Mouse (Mus musculus) embryonic facial prominence, embryonic 12.5 days (tissue): Measurements from ENCODE around the gene Vapb. TPM values are rescaled to one million over a fixed set of nuclear protein-coding genes. Genes with fewer than 3 reads are reported as not detected.

ENCODE experiments used
- ATAC-seq: fragments of 200-750 bp; cut with Nextera tagmentation; 2 replicates; pipeline ENCODE4 v1.8.0; 2017; ENCODE audit not compliant: insufficient number of reproducible peaks, insufficient read depth, low FRiP score, low TSS enrichment
- H3K27ac ChIP-seq: fragments of 300-500 bp; sonication (generic); 2 replicates; pipeline ENCODE4 v1.5.1; 2016; ENCODE audit warnings: mild to moderate bottlenecking
- H3K27me3 ChIP-seq: fragments of 300-500 bp; sonication (generic); 2 replicates; pipeline ENCODE4 v1.6.1; 2016; ENCODE audit warnings: mild to moderate bottlenecking, moderate library complexity
- H3K36me3 ChIP-seq: fragments of 300-500 bp; sonication (generic); 2 replicates; pipeline ENCODE4 v1.6.1; 2016; ENCODE audit warnings: mild to moderate bottlenecking
- H3K4me1 ChIP-seq: fragments of 300-500 bp; sonication (generic); 2 replicates; pipeline ENCODE4 v1.6.1; 2016
- H3K4me2 ChIP-seq: fragments of 300-500 bp; sonication (generic); replicated peaks from 2 replicates; pipeline ENCODE4 v1.6.1; 2016; ENCODE audit warnings: mild to moderate bottlenecking, moderate library complexity
- H3K4me3 ChIP-seq: fragments of 300-500 bp; sonication (generic); 2 replicates; pipeline ENCODE4 v1.5.1; 2016; ENCODE audit warnings: mild to moderate bottlenecking
- H3K9ac ChIP-seq: fragments of 300-500 bp; sonication (generic); 2 replicates; pipeline ENCODE4 v1.6.1; 2016; ENCODE audit warnings: mild to moderate bottlenecking, moderate library complexity
- H3K9me3 ChIP-seq: fragments of 300-500 bp; sonication (generic); 2 replicates; pipeline ENCODE4 v1.6.1; 2016; ENCODE audit warnings: mild to moderate bottlenecking, moderate library complexity
- WGBS: fragments of 180-500 bp; shearing (Covaris S2); methylation state at CpG from one replicate; pipeline ENCODE4 v1.1.7; 2016; 5-methylcytosine and 5-hydroxymethylcytosine counted together
- polyA plus RNA-seq: library from polyadenylated mRNA; unstranded; fragments of >200 nt; fragmentation: Nextera tagmentation; extraction: Ambion mirVana; gene quantifications from 2 replicates; pipeline ENCODE4 v1.2.1, GENCODE M21; 2016

Gene Vapb
- polyA plus RNA-seq, 1 experiment from 2014 or later, result 11.7 TPM

GRCm38 (mm10) chr2:173794531-173795510 is 57.5 kb downstream of the Vapb start:
- Histone ChIP-seq H3K9ac (no peak overlapping the region), H3K27me3 (no peaks in the 10 kb centered on the region), H3K27ac (no peak overlapping the region), H3K36me3 (no peaks in the 10 kb centered on the region), H3K4me1 (peaks cover 27% of the 10 kb centered on the region), H3K9me3 (no peaks in the 10 kb centered on the region), H3K4me2 (no peak overlapping the region), H3K4me3 (no peak overlapping the region)
- WGBS, result 81% methylated on average over 21 of the region's 21 CpGs
- no peak for ATAC-seq

DNA sequence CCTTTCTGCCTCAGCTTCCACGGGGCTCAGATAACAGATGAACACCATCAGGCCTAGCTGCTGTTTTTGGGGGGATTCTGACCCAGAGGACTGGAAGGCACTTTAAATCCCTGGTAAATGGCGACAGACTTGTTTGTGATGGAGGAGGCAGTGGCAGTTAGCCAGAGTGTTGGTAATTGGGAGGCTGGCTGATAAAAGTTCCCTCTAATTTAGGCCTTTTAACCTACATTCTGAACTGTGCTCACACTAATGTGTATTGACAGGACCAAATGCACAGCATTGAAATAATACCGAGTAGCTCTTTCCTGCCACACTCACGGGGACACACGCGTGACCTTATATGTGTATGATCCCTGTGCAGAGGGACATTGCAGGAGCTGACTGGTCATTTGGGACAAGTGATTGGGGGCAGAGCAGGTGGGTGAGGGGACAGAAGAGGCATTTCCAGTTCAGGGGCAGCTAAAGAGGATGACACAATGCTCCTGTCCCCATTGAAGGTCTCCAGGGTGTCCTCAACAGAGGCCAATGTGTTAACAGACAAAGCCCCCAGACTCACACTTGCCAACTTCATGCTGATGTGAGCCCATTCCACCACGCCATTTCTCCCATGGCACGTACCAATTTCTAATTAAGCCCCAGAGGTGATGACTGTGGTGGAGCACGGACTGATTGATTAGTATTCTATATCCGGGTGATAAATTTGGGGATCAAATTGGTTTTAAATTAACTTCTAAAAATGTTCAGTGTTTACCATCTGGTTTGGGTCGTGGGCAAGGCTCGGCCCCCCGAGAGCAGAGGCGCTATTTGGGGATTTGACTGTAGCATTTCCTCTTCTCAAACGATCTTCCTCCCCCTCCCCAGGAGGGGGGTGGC is 58.7 kb downstream of the Vapb start:
- WGBS, result 63% methylated on average over 15 of the region's 15 CpGs
- H3K9ac ChIP-seq, result no peak overlapping the region
- H3K9me3 ChIP-seq, result no peaks in the 10 kb centered on the region
- ATAC-seq, result no peak
- no peak overlapping the region for H3K4me3 ChIP-seq
- no peaks in the 10 kb centered on the region for H3K27me3 ChIP-seq
- H3K27ac ChIP-seq, result no peak overlapping the region
- H3K4me1 ChIP-seq, result peaks cover 15% of the 10 kb centered on the region
- no peaks in the 10 kb centered on the region for H3K36me3 ChIP-seq
- no peak overlapping the region for H3K4me2 ChIP-seq

- peaks cover 17% of the 10 kb centered on the region; the same call in 1 of the 2 replicates for H3K4me1 ChIP-seq
- H3K36me3 ChIP-seq, result no peaks in the 10 kb centered on the region
- no peak overlapping the region for H3K4me3 ChIP-seq
- 64% methylated on average over 4 of the region's 4 CpGs for WGBS
- H3K27ac ChIP-seq, result no peak overlapping the region
- no peak for ATAC-seq
- no peak overlapping the region for H3K4me2 ChIP-seq
- no peaks in the 10 kb centered on the region for H3K9me3 ChIP-seq
- H3K9ac ChIP-seq, result no peak overlapping the region
- no peaks in the 10 kb centered on the region for H3K27me3 ChIP-seq
Measured at GRCm38 (mm10) chr2:173796674-173796963, 59.3 kb downstream of the Vapb start.

DNA sequence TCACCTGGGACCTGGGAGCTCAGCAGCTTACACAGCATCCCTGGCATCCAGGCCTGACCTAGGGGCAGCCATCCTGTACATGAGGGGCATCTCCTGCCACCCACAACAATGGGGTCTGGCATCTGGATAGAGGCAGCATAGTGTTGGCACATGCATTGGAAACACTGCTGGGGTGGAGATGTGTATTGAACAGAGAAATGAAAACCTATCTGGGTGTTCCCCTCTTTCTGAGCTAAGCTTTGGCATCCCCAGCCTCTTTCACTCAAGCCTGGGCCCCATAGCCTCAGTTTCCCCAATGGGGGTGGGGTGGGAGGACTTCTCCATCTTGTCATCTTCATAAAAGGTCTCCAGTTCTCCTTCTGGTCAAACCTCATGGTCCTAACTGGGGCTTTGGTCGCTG is 62.2 kb downstream of the Vapb start:
- Histone ChIP-seq H3K27me3 (no peaks in the 10 kb centered on the region), H3K9me3 (no peaks in the 10 kb centered on the region), H3K4me2 (no peak overlapping the region), H3K4me3 (no peak overlapping the region), H3K4me1 (peaks cover 16% of the 10 kb centered on the region; the same call in 1 of the 2 replicates), H3K36me3 (no peaks in the 10 kb centered on the region), H3K27ac (no peak overlapping the region), H3K9ac (no peak overlapping the region)
- 93% methylated on average over 1 of the region's 1 CpGs for WGBS
- ATAC-seq, result no peak

GRCm38 (mm10) chr2:173800566-173800965 is 63.3 kb downstream of the Vapb start:
- WGBS, result 74% methylated on average over 9 of the region's 9 CpGs
- Histone ChIP-seq H3K36me3 (no peaks in the 10 kb centered on the region), H3K27ac (no peak overlapping the region), H3K4me2 (no peak overlapping the region), H3K27me3 (no peaks in the 10 kb centered on the region), H3K9me3 (no peaks in the 10 kb centered on the region), H3K4me3 (no peak overlapping the region), H3K9ac (no peak overlapping the region), H3K4me1 (peaks cover 12% of the 10 kb centered on the region; the same call in 1 of the 2 replicates)
- no peak for ATAC-seq

DNA sequence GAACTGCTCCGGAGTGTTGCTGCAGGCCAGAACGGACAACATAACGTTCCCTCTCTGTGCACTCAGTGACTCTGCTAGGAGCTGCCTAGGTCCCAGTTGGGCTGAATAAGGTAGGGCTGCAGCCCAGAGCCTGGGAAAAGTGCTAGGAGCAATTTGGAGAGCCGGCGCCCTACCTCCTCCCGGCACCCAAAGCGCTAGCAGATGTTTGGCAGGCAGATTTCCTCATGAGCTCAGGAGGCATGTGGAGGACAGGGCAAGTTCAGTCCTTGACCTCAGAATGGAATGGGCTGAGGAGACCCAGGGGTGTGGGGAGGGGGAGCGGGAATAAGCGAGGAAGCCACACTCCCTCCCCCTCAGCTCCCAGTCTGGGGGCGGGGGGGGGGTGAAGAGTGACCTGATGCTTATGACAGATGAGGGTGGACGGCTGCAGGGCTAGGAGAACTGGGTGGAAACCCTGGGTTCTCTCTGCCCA is 64.1 kb downstream of the Vapb start:
- H3K9me3 ChIP-seq, result no peaks in the 10 kb centered on the region
- peak; percentile 68 for ATAC-seq
- no peaks in the 10 kb centered on the region for H3K27me3 ChIP-seq
- H3K4me2 ChIP-seq, result no peak overlapping the region
- no peak overlapping the region for H3K4me3 ChIP-seq
- no peaks in the 10 kb centered on the region for H3K36me3 ChIP-seq
- H3K9ac ChIP-seq, result no peak overlapping the region
- H3K27ac ChIP-seq, result peak overlapping the region; percentile 73
- WGBS, result 33% methylated on average over 10 of the region's 11 CpGs
- H3K4me1 ChIP-seq, result peaks cover 12% of the 10 kb centered on the region; the same call in 1 of the 2 replicates

GRCm38 (mm10) chr2:173802176-173802575 is 64.9 kb downstream of the Vapb start:
- Histone ChIP-seq H3K4me1 (peaks cover 12% of the 10 kb centered on the region; the same call in 1 of the 2 replicates), H3K9ac (no peak overlapping the region), H3K27ac (no peak overlapping the region), H3K4me3 (no peak overlapping the region), H3K36me3 (no peaks in the 10 kb centered on the region), H3K27me3 (no peaks in the 10 kb centered on the region), H3K4me2 (no peak overlapping the region), H3K9me3 (no peaks in the 10 kb centered on the region)
- no peak for ATAC-seq
- 80% methylated on average over 4 of the region's 4 CpGs for WGBS

- H3K27me3 ChIP-seq, result no peaks in the 10 kb centered on the region
- no peak for ATAC-seq
- no peak overlapping the region for H3K4me2 ChIP-seq
- peaks cover 12% of the 10 kb centered on the region; the same call in 1 of the 2 replicates for H3K4me1 ChIP-seq
- WGBS, result 58% methylated on average over 3 of the region's 3 CpGs
- no peaks in the 10 kb centered on the region for H3K9me3 ChIP-seq
- no peaks in the 10 kb centered on the region for H3K36me3 ChIP-seq
- no peak overlapping the region for H3K9ac ChIP-seq
- H3K4me3 ChIP-seq, result no peak overlapping the region
- no peak overlapping the region for H3K27ac ChIP-seq
Measured at GRCm38 (mm10) chr2:173802956-173803355, 65.6 kb downstream of the Vapb start.

DNA sequence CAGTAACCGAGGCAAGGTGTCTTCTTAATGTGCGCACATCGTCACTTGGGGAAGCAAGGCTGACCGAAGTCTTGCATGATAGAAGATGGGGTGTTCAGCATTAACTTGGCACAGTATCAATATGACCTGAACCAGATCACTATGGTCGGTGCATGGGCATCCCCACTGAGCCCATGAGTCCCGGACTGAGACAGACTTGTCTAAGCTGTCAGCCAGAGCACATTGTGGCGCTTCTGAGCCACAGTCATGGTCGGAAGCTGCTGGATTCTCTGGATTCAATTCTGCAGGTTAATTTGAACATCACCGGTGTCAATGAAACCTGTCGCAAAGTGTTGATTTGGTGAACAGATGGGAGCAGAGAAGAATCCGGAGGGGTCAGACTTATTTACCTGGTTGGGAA is 66.5 kb downstream of the Vapb start:
- Histone ChIP-seq H3K27me3 (no peaks in the 10 kb centered on the region), H3K9ac (no peak overlapping the region), H3K4me2 (no peak overlapping the region), H3K9me3 (no peaks in the 10 kb centered on the region), H3K27ac (no peak overlapping the region), H3K36me3 (no peaks in the 10 kb centered on the region), H3K4me3 (no peak overlapping the region), H3K4me1 (peaks cover 12% of the 10 kb centered on the region; the same call in 1 of the 2 replicates)
- 91% methylated on average over 11 of the region's 11 CpGs for WGBS
- no peak for ATAC-seq

GRCm38 (mm10) chr2:173806621-173807020 is 69.3 kb downstream of the Vapb start:
- H3K27ac ChIP-seq, result no peak overlapping the region
- H3K36me3 ChIP-seq, result no peaks in the 10 kb centered on the region
- 78% methylated on average over 7 of the region's 7 CpGs for WGBS

DNA sequence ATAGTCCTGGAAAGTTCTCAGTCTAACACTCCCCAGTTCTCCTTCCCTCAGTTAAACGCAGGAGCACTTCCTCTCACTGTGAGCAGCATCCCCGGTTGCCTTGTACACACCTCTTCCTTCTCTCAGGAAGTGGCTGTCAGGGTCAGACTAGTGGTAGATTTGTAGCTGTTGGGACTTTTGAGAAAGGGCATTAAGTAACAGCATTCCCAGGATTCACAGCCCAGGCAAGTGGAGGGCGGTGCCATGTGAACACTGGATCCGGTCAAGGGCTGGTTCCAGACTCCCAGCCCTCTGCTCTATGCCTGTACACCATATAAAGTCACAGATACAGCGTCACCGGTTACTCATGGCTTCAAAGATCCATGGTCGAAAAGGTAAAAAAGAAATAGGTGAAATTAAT is 71.6 kb downstream of the Vapb start:
- Histone ChIP-seq H3K4me2 (no peak overlapping the region), H3K27me3 (no peaks in the 10 kb centered on the region), H3K36me3 (no peaks in the 10 kb centered on the region), H3K9ac (no peak overlapping the region), H3K4me1 (no peaks in the 10 kb centered on the region), H3K4me3 (no peak overlapping the region), H3K27ac (no peak overlapping the region), H3K9me3 (no peaks in the 10 kb centered on the region)
- 82% methylated on average over 7 of the region's 7 CpGs for WGBS
- ATAC-seq, result no peak

More at GRCm38 (mm10) chr2:173806621-173807020, 69.3 kb downstream of the Vapb start:
- Histone ChIP-seq H3K4me2 (no peak overlapping the region), H3K27me3 (no peaks in the 10 kb centered on the region), H3K4me3 (no peak overlapping the region), H3K9me3 (no peaks in the 10 kb centered on the region), H3K4me1 (peaks cover 6% of the 10 kb centered on the region; the same call in 1 of the 2 replicates), H3K9ac (no peak overlapping the region)
- ATAC-seq, result no peak
